Mouse (Mus musculus) ovary, postnatal 10 days (tissue): ENCODE measurements around the gene Rpl36a-ps1.
"Not testable (repeated sequence)": the region's sequence is repeated elsewhere in the genome, so short reads cannot be mapped to it uniquely, and the experiment has no call there.

Experiments
- DNase-seq: peaks from one replicate; pipeline ENCODE4 v3.0.0; 2022; ENCODE audit warnings: low spot score

The Rpl36a-ps1 gene

GRCm38 (mm10) chr14:98994218-98994617, at the start of gene Rpl36a-ps1:
Rpl36a-ps1 (minus strand) TSS chr14:98994318.
- no peak for DNase-seq

GRCm38 (mm10) chr14:99043499-99043898, 49.4 kb upstream of the Rpl36a-ps1 start:
- DNase-seq = no peak

GRCm38 (mm10) chr14:99041416-99041815, 47.3 kb upstream of the Rpl36a-ps1 start:
- no peak for DNase-seq

- not testable (repeated sequence) for DNase-seq
Measured at GRCm38 (mm10) chr14:99039308-99039707, 45.2 kb upstream of the Rpl36a-ps1 start.

GRCm38 (mm10) chr14:99037703-99038102, 43.6 kb upstream of the Rpl36a-ps1 start:
- no peak for DNase-seq

GRCm38 (mm10) chr14:99036039-99036438, 41.9 kb upstream of the Rpl36a-ps1 start:
- no peak for DNase-seq

GRCm38 (mm10) chr14:99034851-99035250, 40.7 kb upstream of the Rpl36a-ps1 start:
- DNase-seq = not testable (repeated sequence)

- no peak for DNase-seq
Measured at GRCm38 (mm10) chr14:99032596-99032995, 38.5 kb upstream of the Rpl36a-ps1 start.

- DNase-seq = no peak
Measured at GRCm38 (mm10) chr14:99031337-99031873, 37.3 kb upstream of the Rpl36a-ps1 start.

- DNase-seq = no peak
Measured at GRCm38 (mm10) chr14:99029987-99030386, 35.9 kb upstream of the Rpl36a-ps1 start.

- DNase-seq = no peak
Measured at GRCm38 (mm10) chr14:99022346-99023086, 28.4 kb upstream of the Rpl36a-ps1 start.

- DNase-seq = no peak
Measured at GRCm38 (mm10) chr14:99019136-99019808, 25.2 kb upstream of the Rpl36a-ps1 start.

- DNase-seq = no peak
Measured at GRCm38 (mm10) chr14:99018691-99019090, 24.6 kb upstream of the Rpl36a-ps1 start.

GRCm38 (mm10) chr14:99010920-99011313, 16.8 kb upstream of the Rpl36a-ps1 start:
- DNase-seq = no peak

GRCm38 (mm10) chr14:99010224-99010919, 16.3 kb upstream of the Rpl36a-ps1 start:
- DNase-seq = no peak

GRCm38 (mm10) chr14:98992482-98992881, 1.6 kb downstream of the Rpl36a-ps1 start:
- no peak for DNase-seq

- no peak for DNase-seq
Measured at GRCm38 (mm10) chr14:98990636-98991035, 3.5 kb downstream of the Rpl36a-ps1 start.

- no peak for DNase-seq
Measured at GRCm38 (mm10) chr14:98989818-98990217, 4.3 kb downstream of the Rpl36a-ps1 start.

GRCm38 (mm10) chr14:98971921-98972320, 22.2 kb downstream of the Rpl36a-ps1 start:
- DNase-seq = no peak

- DNase-seq = no peak
Measured at GRCm38 (mm10) chr14:98958978-98959658, 35.0 kb downstream of the Rpl36a-ps1 start.

GRCm38 (mm10) chr14:98956788-98957187, 37.3 kb downstream of the Rpl36a-ps1 start:
- DNase-seq = no peak

- no peak for DNase-seq
Measured at GRCm38 (mm10) chr14:98952441-98952840, 41.7 kb downstream of the Rpl36a-ps1 start.
